Mouse (Mus musculus) cortical plate, adult 2 months (tissue): ENCODE measurements around the gene Rbm28.

Experiments
- CTCF ChIP-seq: fragments of 200-500 bp; IDR thresholded peaks from 2 replicates; pipeline ENCODE4 v1.5.1; 2011; ENCODE audit warnings: mild to moderate bottlenecking, control low read depth, low read length; ENCODE audit not compliant: insufficient read depth; ENCODE audit errors: extremely low read depth
- POLR2A ChIP-seq: fragments of 200-500 bp; IDR thresholded peaks from 2 replicates; pipeline ENCODE4 v1.6.1; 2011; ENCODE audit warnings: mild to moderate bottlenecking, low read length, control low read depth; ENCODE audit not compliant: insufficient read depth; ENCODE audit errors: extremely low read depth

- TF ChIP-seq CTCF, result no peak
- no peak for TF ChIP-seq POLR2A
These were observed 9.6 kb upstream of the Rbm28 start for GRCm38 (mm10) chr6:29174368-29174767.
